Mouse (Mus musculus) heart, adult 2 months (tissue): Measurements from ENCODE around the gene Rgs7. TPM values are rescaled to one million over a fixed set of nuclear protein-coding genes. Genes with fewer than 3 reads are reported as not detected.

Experiments
- DNase-seq, 2 experiments: peaks; one replicate each; pipeline ENCODE4 v3.0.0; 2021
- H3K27ac ChIP-seq: fragments of 200-600 bp; 2 replicates; pipeline ENCODE4 v1.8.1; 2022
- H3K27me3 ChIP-seq: fragments of 200-500 bp; 2 replicates; pipeline ENCODE4 v1.6.1; 2012; ENCODE audit warnings: mild to moderate bottlenecking, low read length, inconsistent platforms, mixed read lengths; ENCODE audit not compliant: control insufficient read depth, insufficient read depth
- H3K36me3 ChIP-seq: fragments of 200-500 bp; 2 replicates; pipeline ENCODE4 v1.6.1; 2012; ENCODE audit warnings: low read length, inconsistent platforms; ENCODE audit not compliant: control insufficient read depth, insufficient read depth
- H3K4me1 ChIP-seq: fragments of 200-500 bp; 2 replicates; pipeline ENCODE4 v1.6.1; 2011; ENCODE audit warnings: low read length; ENCODE audit not compliant: control insufficient read depth, insufficient read depth
- H3K4me3 ChIP-seq: fragments of 200-600 bp; 2 replicates; pipeline ENCODE4 v1.8.1; 2022
- H3K79me2 ChIP-seq: fragments of 200-500 bp; replicated peaks from 2 replicates; pipeline ENCODE4 v1.6.1; 2012; ENCODE audit warnings: mild to moderate bottlenecking, inconsistent platforms, low read length, moderate library complexity, mixed read lengths; ENCODE audit not compliant: control insufficient read depth, insufficient read depth
- H3K9ac ChIP-seq: fragments of 200-500 bp; 2 replicates; pipeline ENCODE4 v1.6.1; 2012; ENCODE audit warnings: low read depth, mild to moderate bottlenecking, control low read depth, inconsistent platforms, low read length, mixed read lengths
- CTCF ChIP-seq: fragments of 200-600 bp; IDR thresholded peaks from 2 replicates; pipeline ENCODE4 v1.8.1; 2022; ENCODE audit warnings: antibody characterized with exemption, mild to moderate bottlenecking, moderate library complexity
- EP300 ChIP-seq: fragments of 200-500 bp; IDR thresholded peaks from 2 replicates; pipeline ENCODE4 v1.6.1; 2011; ENCODE audit warnings: low read depth, low read length, control low read depth; ENCODE audit not compliant: insufficient read depth
- POLR2A ChIP-seq: fragments of 200-500 bp; IDR thresholded peaks from 2 replicates; pipeline ENCODE4 v1.6.1; 2011; ENCODE audit warnings: mild to moderate bottlenecking, low read depth, low read length, control low read depth; ENCODE audit not compliant: insufficient read depth
- WGBS: fragments of 180-500 bp; shearing (Covaris S2); methylation state at CpG from one replicate; pipeline ENCODE4 v1.1.7; 2018; 5-methylcytosine and 5-hydroxymethylcytosine counted together
- intact Hi-C: fragments of 180-260 bp; cut with DNase I; formaldehyde crosslinking; loops from one replicate; pipeline ENCODE4 v1.15.1; 2025
- polyA plus RNA-seq: library from polyadenylated mRNA; depleted of rRNA; stranded (reverse); fragments of >200 nt; gene quantifications from 2 replicates; pipeline ENCODE4 v1.2.3, GENCODE M21; 2012
- total RNA-seq, 2 experiments: library from RNA; stranded (reverse); gene quantifications; 2 replicates each; pipeline ENCODE4 v1.2.3; 2021

Rgs7 gene
- total and polyA plus RNA-seq, 3 experiments = 1.3 to 3.0 (median 1.8) TPM

DNA sequence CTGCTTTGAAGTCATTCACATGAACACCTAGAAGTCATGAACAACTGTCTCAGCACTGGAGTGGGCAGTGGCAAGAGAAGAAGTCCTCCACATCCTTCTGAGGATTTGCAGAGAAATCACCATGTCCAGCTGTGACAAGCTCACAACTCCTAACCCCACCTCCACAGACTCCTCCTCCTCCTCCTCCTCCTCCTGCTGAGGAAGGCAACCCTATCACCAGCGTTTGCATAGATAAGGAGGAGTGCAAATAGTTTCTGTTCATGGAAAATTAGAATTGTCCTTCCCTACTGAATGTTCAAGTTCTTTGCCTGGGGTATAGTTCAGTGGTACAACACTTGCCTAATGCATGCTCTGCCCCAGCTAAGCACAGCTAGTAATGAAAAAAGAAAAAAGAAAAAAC, 386.0 kb downstream of the Rgs7 start:
- H3K79me2 ChIP-seq = no peaks in the 10 kb centered on the region
- H3K9ac ChIP-seq = no peak overlapping the region
- DNase-seq = no peak
- H3K4me1 ChIP-seq = no peaks in the 10 kb centered on the region
- no peaks in the 10 kb centered on the region for H3K27me3 ChIP-seq
- TF ChIP-seq EP300 (no peak), POLR2A (no peak), CTCF (no peak)
- intact Hi-C loops = no loop called here
- no peak overlapping the region for H3K4me3 ChIP-seq
- H3K27ac ChIP-seq = no peak overlapping the region
- 21% methylated on average over 1 of the region's 1 CpGs for WGBS
- H3K36me3 ChIP-seq = no peaks in the 10 kb centered on the region

DNA sequence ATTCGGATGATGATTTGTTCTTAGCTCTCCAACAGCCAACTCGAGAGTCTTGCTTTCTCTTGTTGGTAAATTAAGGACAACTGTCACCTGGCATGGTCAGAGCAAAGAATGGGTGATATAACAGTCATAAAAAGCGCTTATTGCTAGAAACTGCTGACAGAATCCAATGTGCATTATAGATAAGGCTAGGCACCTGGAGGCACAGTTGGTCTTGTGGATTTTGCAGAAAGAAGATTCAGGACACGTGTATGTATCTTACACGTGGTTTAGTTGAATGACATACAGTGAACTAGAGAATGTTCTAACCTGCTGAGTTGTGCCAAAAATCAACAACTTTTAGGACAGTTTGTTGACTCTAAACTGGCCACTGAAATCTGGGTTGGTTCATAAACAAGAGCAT, 386.9 kb downstream of the Rgs7 start:
- DNase-seq = no peak
- no peak for TF ChIP-seq EP300
- no peak for TF ChIP-seq POLR2A
- no peak for TF ChIP-seq CTCF
- H3K27me3 ChIP-seq = no peaks in the 10 kb centered on the region
- H3K79me2 ChIP-seq = no peaks in the 10 kb centered on the region
- H3K4me1 ChIP-seq = no peaks in the 10 kb centered on the region
- no peak overlapping the region for H3K4me3 ChIP-seq
- no peaks in the 10 kb centered on the region for H3K36me3 ChIP-seq
- H3K27ac ChIP-seq = no peak overlapping the region
- no peak overlapping the region for H3K9ac ChIP-seq
- 73% methylated on average over 5 of the region's 5 CpGs for WGBS
- intact Hi-C loops = no loop called here

GRCm38 (mm10) chr1:175097014-175097413, 395.3 kb downstream of the Rgs7 start:
- Histone ChIP-seq H3K36me3 (no peaks in the 10 kb centered on the region), H3K4me1 (no peaks in the 10 kb centered on the region), H3K9ac (no peak overlapping the region), H3K27ac (no peak overlapping the region), H3K27me3 (no peaks in the 10 kb centered on the region), H3K4me3 (no peak overlapping the region), H3K79me2 (no peaks in the 10 kb centered on the region)
- 30% methylated on average over 3 of the region's 3 CpGs for WGBS
- no peak for DNase-seq
- intact Hi-C loops = no loop called here
- TF ChIP-seq POLR2A = no peak
- TF ChIP-seq CTCF = no peak
- TF ChIP-seq EP300 = no peak

DNA sequence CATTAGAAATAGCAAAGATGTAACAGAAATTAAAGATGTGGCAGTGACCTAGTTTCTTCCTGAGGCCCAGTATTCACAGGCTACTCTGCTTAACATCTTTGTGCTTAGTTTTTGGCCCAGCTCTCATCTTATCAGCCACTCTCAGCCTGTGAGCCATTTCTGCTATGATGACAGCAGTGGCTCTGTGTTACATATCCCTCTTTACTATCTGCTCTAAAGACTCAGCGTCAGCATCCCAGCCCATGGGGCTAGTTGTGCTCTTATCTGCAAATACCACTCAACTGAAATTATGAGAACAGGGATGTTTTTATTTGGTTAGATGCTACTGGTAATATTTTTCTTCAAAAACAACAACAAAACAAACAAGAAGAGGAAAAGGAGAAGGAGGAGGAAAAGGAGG, 410.2 kb downstream of the Rgs7 start:
- Histone ChIP-seq H3K27me3 (no peaks in the 10 kb centered on the region), H3K36me3 (no peaks in the 10 kb centered on the region), H3K27ac (no peak overlapping the region), H3K79me2 (no peaks in the 10 kb centered on the region), H3K4me1 (no peaks in the 10 kb centered on the region; the same call in 1 of the 2 replicates), H3K4me3 (no peak overlapping the region), H3K9ac (no peak overlapping the region)
- WGBS = 13% methylated on average over 1 of the region's 1 CpGs
- TF ChIP-seq CTCF = no peak
- no peak for TF ChIP-seq POLR2A
- no peak for TF ChIP-seq EP300
- DNase-seq = no peak
- intact Hi-C loops = no loop called here

- no peak for TF ChIP-seq CTCF
- WGBS = 75% methylated on average over 4 of the region's 4 CpGs
- Histone ChIP-seq H3K27me3 (no peaks in the 10 kb centered on the region), H3K36me3 (no peaks in the 10 kb centered on the region), H3K4me3 (no peak overlapping the region), H3K9ac (no peak overlapping the region), H3K4me1 (no peaks in the 10 kb centered on the region; the same call in 1 of the 2 replicates), H3K27ac (no peak overlapping the region), H3K79me2 (no peaks in the 10 kb centered on the region)
- DNase-seq = no peak
- intact Hi-C loops = no loop called here
These were observed 412.3 kb downstream of the Rgs7 start for GRCm38 (mm10) chr1:175079819-175080608.

GRCm38 (mm10) chr1:175073500-175074232, 418.6 kb downstream of the Rgs7 start:
- Histone ChIP-seq H3K4me1 (no peaks in the 10 kb centered on the region), H3K36me3 (no peaks in the 10 kb centered on the region), H3K9ac (no peak overlapping the region), H3K27me3 (no peaks in the 10 kb centered on the region), H3K27ac (no peak overlapping the region), H3K79me2 (no peaks in the 10 kb centered on the region), H3K4me3 (no peak overlapping the region)
- intact Hi-C loops = no loop called here
- WGBS = 86% methylated on average over 1 of the region's 1 CpGs
- no peak for DNase-seq
- TF ChIP-seq EP300 (no peak), CTCF (no peak), POLR2A (no peak)
